Mouse (Mus musculus) E14TG2a.4 (cell line): ENCODE results near the gene Nudt16.

Experiments
- H3K27me3 ChIP-seq: 2 replicates; pipeline ENCODE4 v1.6.1; 2014; ENCODE audit warnings: low read length, control low read depth; ENCODE audit not compliant: insufficient read depth
- H3K36me3 ChIP-seq: 2 replicates; pipeline ENCODE4 v1.6.1; 2014; ENCODE audit warnings: low read length, control low read depth; ENCODE audit not compliant: insufficient read depth
- H3K4me1 ChIP-seq: replicated peaks from 2 replicates; pipeline ENCODE4 v1.6.1; 2014; ENCODE audit warnings: low read depth, low read length, control low read depth
- H3K4me3 ChIP-seq: replicated peaks from 2 replicates; pipeline ENCODE4 v1.5.1; 2014; ENCODE audit warnings: mild to moderate bottlenecking, low read length
- H3K9me3 ChIP-seq: 2 replicates; pipeline ENCODE4 v1.6.1; 2014; ENCODE audit warnings: low read length, control low read depth
- CTCF ChIP-seq: conservative IDR thresholded peaks from 2 replicates; pipeline ENCODE4 v1.5.1; 2014; ENCODE audit warnings: low read length
- NANOG ChIP-seq: IDR thresholded peaks from 2 replicates; pipeline ENCODE4 v1.6.1; 2014; ENCODE audit warnings: borderline replicate concordance, low read length, mixed read lengths
- POU5F1 ChIP-seq: IDR thresholded peaks from 2 replicates; pipeline ENCODE4 v1.6.1; 2014; ENCODE audit warnings: low read length, borderline replicate concordance

Gene Nudt16

DNA sequence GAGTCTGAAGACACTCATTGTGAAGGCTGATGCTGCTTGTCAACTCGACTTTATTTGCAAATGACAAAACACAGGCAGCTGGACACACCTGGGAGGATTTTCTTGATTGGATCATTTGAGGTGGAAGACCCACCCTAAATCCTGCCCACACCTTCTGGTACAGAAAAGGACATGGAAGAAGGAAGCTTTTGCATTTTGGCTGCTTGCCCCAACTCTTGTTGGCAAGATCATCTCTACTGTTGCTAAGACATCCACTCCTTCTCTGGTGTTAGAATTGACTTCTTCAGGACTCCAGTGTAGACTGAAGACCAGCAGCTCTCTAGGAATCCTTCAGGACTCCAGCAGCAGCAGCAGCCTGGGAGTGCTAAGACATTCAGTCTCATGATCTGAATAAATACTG, 29.7 kb downstream of the Nudt16 start:
- H3K4me1 ChIP-seq: no peaks in the 10 kb centered on the region
- TF ChIP-seq CTCF (no peak), NANOG (no peak), POU5F1 (no peak)
- H3K36me3 ChIP-seq: no peaks in the 10 kb centered on the region
- no peaks in the 10 kb centered on the region for H3K27me3 ChIP-seq
- H3K9me3 ChIP-seq: no peaks in the 10 kb centered on the region
- H3K4me3 ChIP-seq: no peak overlapping the region

DNA sequence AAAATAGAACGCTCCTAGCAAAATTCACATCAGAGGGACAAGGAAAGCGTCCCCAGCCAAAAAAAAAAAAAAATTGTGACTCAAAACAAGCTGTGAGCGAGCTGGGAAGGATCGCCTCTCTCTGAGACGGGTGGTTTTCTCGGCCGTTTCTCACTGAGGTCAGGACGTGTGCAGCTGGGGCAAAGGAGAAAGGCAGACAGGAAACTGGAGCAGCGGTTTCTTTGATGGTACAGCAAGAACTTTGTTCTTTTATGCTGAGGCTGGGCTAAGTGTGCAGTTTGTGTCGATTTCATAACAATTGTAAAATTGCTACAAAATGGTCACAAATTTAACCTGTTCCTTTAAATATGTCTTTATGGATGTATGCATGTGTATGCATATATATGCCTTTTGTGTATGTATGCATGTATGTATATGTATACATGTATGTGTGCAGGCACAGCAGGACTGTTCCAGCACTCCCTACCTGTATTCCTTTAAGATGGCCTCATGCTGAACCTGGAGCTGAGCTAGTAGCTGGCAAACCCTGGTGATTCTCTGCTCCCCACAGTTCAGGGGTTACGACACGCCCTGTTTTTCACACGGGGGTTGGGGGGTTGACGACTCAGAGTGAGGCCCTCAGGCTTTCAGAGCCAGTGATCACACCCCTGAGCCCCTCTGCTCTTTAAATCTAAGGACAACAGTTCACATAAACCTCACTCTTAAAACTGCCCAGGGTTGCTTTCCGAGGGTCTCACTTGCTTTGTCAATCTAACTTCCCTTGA, 30.6 kb downstream of the Nudt16 start:
- TF ChIP-seq POU5F1 (no peak), CTCF (no peak), NANOG (no peak)
- H3K36me3 ChIP-seq: no peaks in the 10 kb centered on the region

DNA sequence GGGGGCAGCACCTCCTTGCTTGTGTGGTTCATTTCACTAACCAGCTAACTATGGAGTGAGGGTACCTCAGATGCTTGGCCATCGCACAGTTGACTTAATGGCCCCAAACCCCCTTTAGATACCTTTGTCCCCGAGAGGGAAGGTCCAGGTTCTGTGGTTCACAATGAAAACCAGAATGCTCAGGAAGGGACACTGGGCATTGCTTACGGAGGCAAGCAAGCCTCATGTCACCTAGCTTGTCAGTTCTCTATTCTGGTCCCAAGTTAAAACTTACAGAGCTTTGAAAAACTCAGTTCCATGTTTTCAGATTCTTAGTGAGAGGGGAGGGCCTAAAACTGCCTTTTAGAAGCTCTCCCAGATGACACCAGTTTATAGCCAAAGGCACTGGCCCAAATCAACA, 51.4 kb downstream of the Nudt16 start:
- H3K4me3 ChIP-seq: no peak overlapping the region
- TF ChIP-seq NANOG (no peak), CTCF (no peak), POU5F1 (no peak)
- no peaks in the 10 kb centered on the region for H3K4me1 ChIP-seq
- H3K36me3 ChIP-seq: peaks cover 21% of the 10 kb centered on the region
- H3K27me3 ChIP-seq: no peaks in the 10 kb centered on the region
- no peaks in the 10 kb centered on the region for H3K9me3 ChIP-seq

More for the DNA sequence above, 30.6 kb downstream of the Nudt16 start:
- H3K27me3 ChIP-seq: no peaks in the 10 kb centered on the region
- no peaks in the 10 kb centered on the region for H3K9me3 ChIP-seq
- H3K4me3 ChIP-seq: no peak overlapping the region
- H3K4me1 ChIP-seq: no peaks in the 10 kb centered on the region
